Mouse (Mus musculus): ENCODE data around the gene Hoxa4. TPM values are rescaled to one million over a fixed set of nuclear protein-coding genes. Genes with fewer than 3 reads are reported as not detected.

Gene Hoxa4
- total and polyA plus RNA-seq, 2 experiments from 2014 or later = 0.22 TPM; not detected in 1

GRCm38 (mm10) chr6:52180726-52181125 lies 10.8 kb downstream of the Hoxa4 start:
- ATAC-seq (ENCODE audit: low FRiP score) (no peak), DNase-seq (ENCODE audit: low spot score) (no peak)
- Histone ChIP-seq H3K36me3 (ENCODE audit: insufficient read depth, low read length) (no peaks in the 10 kb centered on the region), H3K9me3 (ENCODE audit: low read length) (no peaks in the 10 kb centered on the region), H3K4me2 (ENCODE audit: low read depth, low read length, poor library complexity, severe bottlenecking) (no peak overlapping the region), H3K27me3 (ENCODE audit: insufficient read depth, low read length) (peaks cover 95% of the 10 kb centered on the region), H3K9ac (replicated peaks; ENCODE audit: low read length, poor library complexity, severe bottlenecking) (no peak overlapping the region), H3K4me3 (ENCODE audit: low read depth, low read length) (no peak overlapping the region), H3K27ac (ENCODE audit: low read depth, low read length) (no peak overlapping the region), H3K4me1 (ENCODE audit: insufficient read depth, low read length) (no peaks in the 10 kb centered on the region)
- 7% methylated on average over 3 of the region's 3 CpGs for WGBS
- no peak for TF ChIP-seq CTCF (IDR thresholded peaks at IDR 0.05)

GRCm38 (mm10) chr6:52180213-52180710 lies 11.3 kb downstream of the Hoxa4 start:
- no peaks in the 10 kb centered on the region for H3K36me3 ChIP-seq (ENCODE audit: insufficient read depth, low read length)
- no peak for TF ChIP-seq CTCF (IDR thresholded peaks at IDR 0.05)
- H3K9me3 ChIP-seq (ENCODE audit: low read length) = no peaks in the 10 kb centered on the region
- no peak overlapping the region for H3K9ac ChIP-seq (replicated peaks; ENCODE audit: low read length, poor library complexity, severe bottlenecking)
- DNase-seq (ENCODE audit: low spot score) (no peak), ATAC-seq (ENCODE audit: low FRiP score) (no peak)
- H3K4me1 ChIP-seq (ENCODE audit: insufficient read depth, low read length) = no peaks in the 10 kb centered on the region
- peaks cover 94% of the 10 kb centered on the region for H3K27me3 ChIP-seq (ENCODE audit: insufficient read depth, low read length)
- WGBS = 2% methylated on average over 11 of the region's 11 CpGs
- H3K4me2 ChIP-seq (ENCODE audit: low read depth, low read length, poor library complexity, severe bottlenecking) = no peak overlapping the region
- H3K27ac ChIP-seq (ENCODE audit: low read depth, low read length) = no peak overlapping the region
- no peak overlapping the region for H3K4me3 ChIP-seq (ENCODE audit: low read depth, low read length)

GRCm38 (mm10) chr6:52179690-52180089 lies 11.9 kb downstream of the Hoxa4 start:
- DNase-seq (ENCODE audit: low spot score) (no peak), ATAC-seq (ENCODE audit: low FRiP score) (no peak)
- TF ChIP-seq CTCF (IDR thresholded peaks at IDR 0.05) = no peak
- Histone ChIP-seq H3K4me2 (ENCODE audit: low read depth, low read length, poor library complexity, severe bottlenecking) (no peak overlapping the region), H3K4me3 (ENCODE audit: low read depth, low read length) (no peak overlapping the region), H3K27me3 (ENCODE audit: insufficient read depth, low read length) (peaks cover 95% of the 10 kb centered on the region), H3K9me3 (ENCODE audit: low read length) (no peaks in the 10 kb centered on the region), H3K36me3 (ENCODE audit: insufficient read depth, low read length) (no peaks in the 10 kb centered on the region), H3K4me1 (ENCODE audit: insufficient read depth, low read length) (no peaks in the 10 kb centered on the region), H3K27ac (ENCODE audit: low read depth, low read length) (no peak overlapping the region), H3K9ac (replicated peaks; ENCODE audit: low read length, poor library complexity, severe bottlenecking) (no peak overlapping the region)
- 1% methylated on average over 10 of the region's 10 CpGs for WGBS

- H3K4me3 ChIP-seq (ENCODE audit: low read depth, low read length) = no peak overlapping the region
- TF ChIP-seq CTCF (IDR thresholded peaks at IDR 0.05) = no peak
- no peak overlapping the region for H3K4me2 ChIP-seq (ENCODE audit: low read depth, low read length, poor library complexity, severe bottlenecking)
- DNase-seq (ENCODE audit: low spot score) = no peak
- WGBS = 0% methylated on average over 4 of the region's 4 CpGs
- H3K9me3 ChIP-seq (ENCODE audit: low read length) = no peaks in the 10 kb centered on the region
- peaks cover 90% of the 10 kb centered on the region for H3K27me3 ChIP-seq (ENCODE audit: insufficient read depth, low read length)
- H3K4me1 ChIP-seq (ENCODE audit: insufficient read depth, low read length) = no peaks in the 10 kb centered on the region
- ATAC-seq (ENCODE audit: low FRiP score) = no peak
- no peaks in the 10 kb centered on the region for H3K36me3 ChIP-seq (ENCODE audit: insufficient read depth, low read length)
- no peak overlapping the region for H3K27ac ChIP-seq (ENCODE audit: low read depth, low read length)
- no peak overlapping the region for H3K9ac ChIP-seq (replicated peaks; ENCODE audit: low read length, poor library complexity, severe bottlenecking)
Measured at GRCm38 (mm10) chr6:52178918-52179665, 12.5 kb downstream of the Hoxa4 start.

- H3K9ac ChIP-seq (replicated peaks; ENCODE audit: low read length, poor library complexity, severe bottlenecking) = no peak overlapping the region
- no peak for TF ChIP-seq CTCF (IDR thresholded peaks at IDR 0.05)
- no peak for ATAC-seq (ENCODE audit: low FRiP score)
- 2% methylated on average over 9 of the region's 9 CpGs for WGBS
- no peaks in the 10 kb centered on the region for H3K9me3 ChIP-seq (ENCODE audit: low read length)
- H3K4me1 ChIP-seq (ENCODE audit: insufficient read depth, low read length) = no peaks in the 10 kb centered on the region
- H3K36me3 ChIP-seq (ENCODE audit: insufficient read depth, low read length) = no peaks in the 10 kb centered on the region
- H3K27me3 ChIP-seq (ENCODE audit: insufficient read depth, low read length) = peaks cover 88% of the 10 kb centered on the region
- DNase-seq (ENCODE audit: low spot score) = no peak
- H3K4me3 ChIP-seq (ENCODE audit: low read depth, low read length) = no peak overlapping the region
- H3K27ac ChIP-seq (ENCODE audit: low read depth, low read length) = no peak overlapping the region
- no peak overlapping the region for H3K4me2 ChIP-seq (ENCODE audit: low read depth, low read length, poor library complexity, severe bottlenecking)
Measured at GRCm38 (mm10) chr6:52177806-52178205, 13.7 kb downstream of the Hoxa4 start.

- Histone ChIP-seq H3K4me2 (ENCODE audit: low read depth, low read length, poor library complexity, severe bottlenecking) (no peak within 1 kb of the TSS), H3K4me1 (ENCODE audit: insufficient read depth, low read length) (no peaks in the 10 kb centered on the region), H3K9me3 (ENCODE audit: low read length) (no peaks in the 10 kb centered on the region), H3K9ac (replicated peaks; ENCODE audit: low read length, poor library complexity, severe bottlenecking) (no peak within 1 kb of the TSS), H3K36me3 (ENCODE audit: insufficient read depth, low read length) (no peaks in the 10 kb centered on the region), H3K4me3 (ENCODE audit: low read depth, low read length) (no peak within 1 kb of the TSS), H3K27me3 (ENCODE audit: insufficient read depth, low read length) (peaks cover 88% of the 10 kb centered on the region), H3K27ac (ENCODE audit: low read depth, low read length) (no peak within 1 kb of the TSS)
- TF ChIP-seq CTCF (IDR thresholded peaks at IDR 0.05) = no peak
- DNase-seq (ENCODE audit: low spot score) (no peak), ATAC-seq (ENCODE audit: low FRiP score) (no peak)
- under 1% methylated on average over 36 of the region's 36 CpGs for WGBS
Measured at GRCm38 (mm10) chr6:52177061-52177735, 14.4 kb downstream of the Hoxa4 start, which contains the start of gene 5730596B20Rik. Gene 5730596B20Rik, plus strand, starts transcription at chr6:52177498.

All from midbrain, postnatal 0 days (tissue).